Mouse (Mus musculus): ENCODE data around the gene Spink2. TPM values are rescaled to one million over a fixed set of nuclear protein-coding genes. Genes with fewer than 3 reads are reported as not detected.
A peak's percentile ranks its signal among the peaks of the same experiment; 100 is the strongest.
"Not testable (repeated sequence)": the region's sequence is repeated elsewhere in the genome, so short reads cannot be mapped to it uniquely, and the experiment has no call there.

Spink2 gene
- polyA plus RNA-seq, 2 experiments: 3.7 to 4.6 TPM

GRCm38 (mm10) chr5:77244331-77244987, 33.2 kb upstream of the Spink2 start:
- H3K9ac ChIP-seq (ENCODE audit: low read depth, low read length, severe bottlenecking): no peak overlapping the region
- WGBS: 50% methylated on average over 8 of the region's 8 CpGs
- no peaks in the 10 kb centered on the region for H3K9me3 ChIP-seq (ENCODE audit: control insufficient read depth, low read length)
- H3K27me3 ChIP-seq (ENCODE audit: control insufficient read depth, insufficient read depth, low read length): no peaks in the 10 kb centered on the region
- no peak overlapping the region for H3K27ac ChIP-seq (replicated peaks; ENCODE audit: low read depth, low read length)
- no peak for TF ChIP-seq POLR2A (IDR thresholded peaks at IDR 0.05; ENCODE audit: borderline replicate concordance, extremely low read depth, insufficient read depth, insufficient read length)
- no peak overlapping the region for H3K4me2 ChIP-seq (replicated peaks; ENCODE audit: low read depth, low read length, severe bottlenecking)
- 0 out of 2 replicates have a peak, but pooled peaks cover 4% of the 10 kb centered on the region for H3K4me1 ChIP-seq (ENCODE audit: control insufficient read depth, insufficient read depth, low read length)
- H3K36me3 ChIP-seq (ENCODE audit: control insufficient read depth, insufficient read depth, low read length): no peaks in the 10 kb centered on the region
- no peak overlapping the region for H3K4me3 ChIP-seq (replicated peaks; ENCODE audit: low read length)
- ATAC-seq (ENCODE audit: low FRiP score, low read depth): peak; percentile 57; the same call in 1 of the 2 replicates
- DNase-seq (ENCODE audit: low spot score): peak; percentile 30

- no peak overlapping the region for H3K27ac ChIP-seq (replicated peaks; ENCODE audit: low read depth, low read length)
- no peak overlapping the region for H3K9ac ChIP-seq (ENCODE audit: low read depth, low read length, severe bottlenecking)
- no peak overlapping the region for H3K4me3 ChIP-seq (replicated peaks; ENCODE audit: low read length)
- WGBS: 71% methylated on average over 2 of the region's 2 CpGs
- DNase-seq (ENCODE audit: low spot score): no peak
- H3K36me3 ChIP-seq (ENCODE audit: control insufficient read depth, insufficient read depth, low read length): no peaks in the 10 kb centered on the region
- no peak for TF ChIP-seq POLR2A (IDR thresholded peaks at IDR 0.05; ENCODE audit: borderline replicate concordance, extremely low read depth, insufficient read depth, insufficient read length)
- H3K9me3 ChIP-seq (ENCODE audit: control insufficient read depth, low read length): no peaks in the 10 kb centered on the region
- H3K27me3 ChIP-seq (ENCODE audit: control insufficient read depth, insufficient read depth, low read length): no peaks in the 10 kb centered on the region
- ATAC-seq (ENCODE audit: low FRiP score, low read depth): no peak
- H3K4me1 ChIP-seq (ENCODE audit: control insufficient read depth, insufficient read depth, low read length): no peaks in the 10 kb centered on the region
- no peak overlapping the region for H3K4me2 ChIP-seq (replicated peaks; ENCODE audit: low read depth, low read length, severe bottlenecking)
Measured at GRCm38 (mm10) chr5:77237104-77237503, 25.8 kb upstream of the Spink2 start.

GRCm38 (mm10) chr5:77234921-77235320, 23.6 kb upstream of the Spink2 start:
- Histone ChIP-seq H3K27ac (replicated peaks; ENCODE audit: low read depth, low read length) (no peak overlapping the region), H3K4me3 (replicated peaks; ENCODE audit: low read length) (no peak overlapping the region), H3K36me3 (ENCODE audit: control insufficient read depth, insufficient read depth, low read length) (no peaks in the 10 kb centered on the region), H3K27me3 (ENCODE audit: control insufficient read depth, insufficient read depth, low read length) (no peaks in the 10 kb centered on the region), H3K9ac (ENCODE audit: low read depth, low read length, severe bottlenecking) (no peak overlapping the region), H3K4me2 (replicated peaks; ENCODE audit: low read depth, low read length, severe bottlenecking) (no peak overlapping the region), H3K9me3 (ENCODE audit: control insufficient read depth, low read length) (no peaks in the 10 kb centered on the region), H3K4me1 (ENCODE audit: control insufficient read depth, insufficient read depth, low read length) (no peaks in the 10 kb centered on the region)
- no peak for TF ChIP-seq POLR2A (IDR thresholded peaks at IDR 0.05; ENCODE audit: borderline replicate concordance, extremely low read depth, insufficient read depth, insufficient read length)
- no peak for ATAC-seq (ENCODE audit: low FRiP score, low read depth)
- no peak for DNase-seq (ENCODE audit: low spot score)
- 47% methylated on average over 3 of the region's 3 CpGs for WGBS

- DNase-seq (ENCODE audit: low spot score); H3K9me3 ChIP-seq (ENCODE audit: control insufficient read depth, low read length); H3K27ac ChIP-seq (replicated peaks; ENCODE audit: low read depth, low read length); H3K4me3 ChIP-seq (replicated peaks; ENCODE audit: low read length); H3K36me3 ChIP-seq (ENCODE audit: control insufficient read depth, insufficient read depth, low read length); ATAC-seq (ENCODE audit: low FRiP score, low read depth); H3K9ac ChIP-seq (ENCODE audit: low read depth, low read length, severe bottlenecking); H3K4me2 ChIP-seq (replicated peaks; ENCODE audit: low read depth, low read length, severe bottlenecking); H3K27me3 ChIP-seq (ENCODE audit: control insufficient read depth, insufficient read depth, low read length); H3K4me1 ChIP-seq (ENCODE audit: control insufficient read depth, insufficient read depth, low read length): not testable (repeated sequence)
- 83% methylated on average over 4 of the region's 4 CpGs for WGBS
Measured at GRCm38 (mm10) chr5:77231863-77232262, 20.6 kb upstream of the Spink2 start.

GRCm38 (mm10) chr5:77228986-77229385, 17.7 kb upstream of the Spink2 start:
- ATAC-seq (ENCODE audit: low FRiP score, low read depth) (peak; percentile 78; the same call in 1 of the 2 replicates), DNase-seq (ENCODE audit: low spot score) (peak; percentile 85)
- 20% methylated on average over 1 of the region's 1 CpGs for WGBS
- Histone ChIP-seq H3K9ac (ENCODE audit: low read depth, low read length, severe bottlenecking) (no peak overlapping the region), H3K9me3 (ENCODE audit: control insufficient read depth, low read length) (no peaks in the 10 kb centered on the region), H3K4me3 (replicated peaks; ENCODE audit: low read length) (no peak overlapping the region), H3K27me3 (ENCODE audit: control insufficient read depth, insufficient read depth, low read length) (no peaks in the 10 kb centered on the region), H3K27ac (replicated peaks; ENCODE audit: low read depth, low read length) (no peak overlapping the region), H3K4me1 (ENCODE audit: control insufficient read depth, insufficient read depth, low read length) (no peaks in the 10 kb centered on the region), H3K36me3 (ENCODE audit: control insufficient read depth, insufficient read depth, low read length) (no peaks in the 10 kb centered on the region), H3K4me2 (replicated peaks; ENCODE audit: low read depth, low read length, severe bottlenecking) (no peak overlapping the region)
- TF ChIP-seq POLR2A (IDR thresholded peaks at IDR 0.05; ENCODE audit: borderline replicate concordance, extremely low read depth, insufficient read depth, insufficient read length): no peak
